Mouse (Mus musculus) myocyte (in vitro differentiated cells): ENCODE measurements around the gene Ptprm. TPM values are rescaled to one million over a fixed set of nuclear protein-coding genes. Genes with fewer than 3 reads are reported as not detected.

Experiments used
- H3K27me3 ChIP-seq: one replicate; pipeline ENCODE4 v1.6.1; 2011; ENCODE audit not compliant: control insufficient read depth, insufficient read depth, insufficient read length
- H3K36me3 ChIP-seq: one replicate; pipeline ENCODE4 v1.6.1; 2011; ENCODE audit not compliant: control insufficient read depth, insufficient read depth
- H3K4me2 ChIP-seq: one replicate; pipeline ENCODE4 v1.6.1; 2011; ENCODE audit warnings: low read depth, control low read depth
- H3K4me3 ChIP-seq: one replicate; pipeline ENCODE4 v1.5.1; 2011; ENCODE audit warnings: mild to moderate bottlenecking, control low read depth, moderate library complexity
- H3K79me2 ChIP-seq: one replicate; pipeline ENCODE4 v1.6.1; 2011; ENCODE audit not compliant: control insufficient read depth, insufficient read depth
- H3ac ChIP-seq: one replicate; pipeline ENCODE4 v1.6.1; 2011; ENCODE audit not compliant: control insufficient read depth, insufficient read length
- CEBPB ChIP-seq: IDR thresholded peaks from 2 replicates; pipeline ENCODE4 v1.6.1; 2011; ENCODE audit warnings: mild to moderate bottlenecking, moderate library complexity; ENCODE audit not compliant: poor library complexity, insufficient read depth, severe bottlenecking
- E2F4 ChIP-seq: IDR thresholded peaks from one replicate; pipeline ENCODE4 v1.6.1; 2011; ENCODE audit warnings: mild to moderate bottlenecking, control low read depth, moderate library complexity; ENCODE audit not compliant: insufficient read depth
- MAX ChIP-seq: IDR thresholded peaks from one replicate; pipeline ENCODE4 v1.6.1; 2011; ENCODE audit warnings: low read depth, mild to moderate bottlenecking, control low read depth
- MYOD1 ChIP-seq, 3 experiments: IDR thresholded peaks; one replicate each; pipeline ENCODE4 v1.6.1; 2011; ENCODE audit warnings: control low read depth in 2 of 3, low read depth in 2 of 3, mild to moderate bottlenecking in 2 of 3, moderate library complexity in 1 of 3; ENCODE audit not compliant: insufficient read length in 2 of 3, control insufficient read depth in 1 of 3
- MYOG ChIP-seq, 3 experiments: IDR thresholded peaks; one replicate each; pipeline ENCODE4 v1.6.1; 2011; ENCODE audit warnings: control low read depth in 2 of 3, low read depth in 2 of 3, mild to moderate bottlenecking in 2 of 3; ENCODE audit not compliant: insufficient read length in 2 of 3, control insufficient read depth in 1 of 3, insufficient read depth in 1 of 3
- POLR2A ChIP-seq: IDR thresholded peaks from one replicate; pipeline ENCODE4 v1.6.1; 2011; ENCODE audit warnings: low read depth, mild to moderate bottlenecking, control low read depth, moderate library complexity; ENCODE audit not compliant: insufficient read length
- POLR2AphosphoS2 ChIP-seq: IDR thresholded peaks from one replicate; pipeline ENCODE4 v1.6.1; 2011; ENCODE audit warnings: low read depth, control low read depth; ENCODE audit not compliant: insufficient read length
- REST ChIP-seq: IDR thresholded peaks from one replicate; pipeline ENCODE4 v1.6.1; 2011; ENCODE audit warnings: mild to moderate bottlenecking, control low read depth, moderate library complexity; ENCODE audit not compliant: insufficient read depth, insufficient read length
- SRF ChIP-seq: IDR thresholded peaks from one replicate; pipeline ENCODE4 v1.6.1; 2011; ENCODE audit warnings: low read depth; ENCODE audit not compliant: control insufficient read depth, insufficient read length
- TCF12 ChIP-seq: IDR thresholded peaks from one replicate; pipeline ENCODE4 v1.6.1; 2011; ENCODE audit warnings: mild to moderate bottlenecking, control low read depth; ENCODE audit not compliant: poor library complexity, insufficient read depth, severe bottlenecking
- TCF3 ChIP-seq: IDR thresholded peaks from one replicate; pipeline ENCODE4 v1.6.1; 2011; ENCODE audit warnings: low read depth, control low read depth; ENCODE audit not compliant: insufficient read length
- USF1 ChIP-seq: IDR thresholded peaks from one replicate; pipeline ENCODE4 v1.6.1; 2011; ENCODE audit warnings: low read depth, mild to moderate bottlenecking, control low read depth, moderate library complexity
- polyA plus RNA-seq: library from polyadenylated mRNA; unstranded; fragments of >200 nt; fragmentation: generic; extraction: Trizol; gene quantifications from one replicate; pipeline ENCODE4 v1.2.1, GENCODE M21; 2012; ENCODE audit warnings: missing spikeins

Gene Ptprm
- polyA plus RNA-seq, 1 experiment, result 6.5 TPM

- Histone ChIP-seq H3K4me3 (no peak overlapping the region), H3K4me2 (no peak overlapping the region), H3K36me3 (no peaks in the 10 kb centered on the region), H3K27me3 (no peaks in the 10 kb centered on the region), H3K79me2 (no peaks in the 10 kb centered on the region), H3ac (no peak overlapping the region)
- TF ChIP-seq MYOG (IDR thresholded peaks at IDR 0.05; ENCODE audit: control insufficient read depth in 1 of 3, insufficient read depth in 1 of 3, insufficient read length in 2 of 3, low read depth in 2 of 3) (no peak), TCF3 (no peak), SRF (no peak), USF1 (no peak)
These were observed 337.8 kb downstream of the Ptprm start for GRCm38 (mm10) chr17:67016501-67016900.

DNA sequence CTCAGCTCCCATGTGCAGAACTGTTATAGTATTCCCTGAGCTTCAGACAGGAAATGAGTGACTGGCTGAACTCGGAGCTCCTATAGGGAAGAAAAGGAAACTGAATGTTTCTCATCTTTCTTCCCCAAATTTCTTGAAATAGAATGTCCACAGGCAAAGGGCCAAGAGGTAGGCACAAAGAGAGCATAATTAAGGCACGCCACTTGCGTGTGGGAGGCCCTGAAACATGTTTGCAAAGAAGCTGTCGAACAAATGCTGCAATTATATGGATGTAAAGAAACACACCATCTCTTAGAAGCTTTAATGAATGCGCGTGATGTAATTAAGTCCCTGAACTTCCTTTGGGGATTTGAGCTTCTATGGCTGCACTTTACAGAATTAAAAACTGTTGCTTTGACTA is 341.0 kb downstream of the Ptprm start:
- no peak overlapping the region for H3K4me3 ChIP-seq
- H3ac ChIP-seq, result no peak overlapping the region
- TF ChIP-seq MYOG (IDR thresholded peaks at IDR 0.05; ENCODE audit: control insufficient read depth in 1 of 3, insufficient read depth in 1 of 3, insufficient read length in 2 of 3, low read depth in 2 of 3) (no peak), MAX (no peak), TCF12 (no peak)
- H3K79me2 ChIP-seq, result no peaks in the 10 kb centered on the region
- no peaks in the 10 kb centered on the region for H3K36me3 ChIP-seq
- H3K4me2 ChIP-seq, result no peak overlapping the region
- H3K27me3 ChIP-seq, result no peaks in the 10 kb centered on the region

DNA sequence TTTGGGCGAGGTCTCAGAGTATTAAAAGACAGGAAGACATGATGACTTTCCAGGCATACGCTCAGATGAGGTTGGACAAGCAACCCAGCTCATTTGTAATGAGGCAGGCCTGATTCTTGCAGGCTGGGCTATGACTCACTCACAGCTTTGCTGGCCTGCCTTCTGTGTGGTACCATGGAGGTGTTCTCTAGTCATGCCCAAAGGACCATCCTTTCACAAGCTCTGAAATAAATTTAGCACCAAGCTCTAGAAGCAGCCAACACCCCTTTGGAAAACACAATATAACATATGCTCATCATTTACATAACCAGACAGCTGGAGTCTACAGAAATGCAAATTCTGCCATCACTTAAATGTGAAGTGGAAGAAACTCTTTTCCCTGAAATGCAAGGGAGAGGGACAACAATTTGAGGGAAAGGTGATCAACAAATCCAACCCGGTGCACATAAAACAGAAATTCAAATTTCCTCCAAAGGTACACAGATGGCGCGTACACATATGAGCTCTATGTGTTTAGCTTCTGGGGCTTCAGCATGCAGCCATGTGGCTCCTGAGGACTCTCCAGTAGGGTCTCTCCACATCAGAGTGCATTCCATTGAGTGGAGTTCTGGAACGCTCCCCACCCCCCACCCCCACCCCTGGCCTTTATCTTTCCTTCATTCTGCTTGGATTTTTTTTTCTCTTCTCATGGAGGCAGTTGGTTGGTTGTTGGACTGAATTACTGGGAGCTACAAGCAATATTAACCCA is 342.2 kb downstream of the Ptprm start:
- no peaks in the 10 kb centered on the region for H3K36me3 ChIP-seq

DNA sequence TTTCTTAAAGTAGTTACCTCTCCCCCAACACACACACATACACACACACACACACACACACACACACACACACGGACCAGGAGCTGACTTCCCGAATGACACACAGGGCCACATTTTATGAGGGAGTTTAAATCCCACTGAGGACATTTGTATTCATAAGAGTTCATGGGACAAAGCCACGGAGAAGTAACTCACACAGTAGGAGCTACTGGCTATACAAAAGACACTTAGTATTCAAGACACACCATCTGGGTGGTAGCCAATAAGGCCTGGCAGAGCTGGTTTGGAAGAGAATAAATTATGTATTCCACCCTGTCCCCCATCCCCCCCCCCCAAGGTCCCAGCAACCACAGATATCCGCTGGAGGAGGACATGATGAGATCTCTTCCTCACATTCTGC is 344.1 kb downstream of the Ptprm start:
- Histone ChIP-seq H3K36me3 (no peaks in the 10 kb centered on the region), H3K79me2 (no peaks in the 10 kb centered on the region), H3ac (no peak overlapping the region), H3K4me2 (no peak overlapping the region), H3K4me3 (no peak overlapping the region), H3K27me3 (no peaks in the 10 kb centered on the region)
- TF ChIP-seq SRF, result no peak
- TF ChIP-seq TCF12, result no peak
- no peak for TF ChIP-seq MYOD1 (IDR thresholded peaks at IDR 0.05; ENCODE audit: control insufficient read depth in 1 of 3, insufficient read length in 2 of 3, low read depth in 2 of 3)
- TF ChIP-seq REST, result no peak
- TF ChIP-seq CEBPB, result no peak
- TF ChIP-seq MYOG (IDR thresholded peaks at IDR 0.05; ENCODE audit: control insufficient read depth in 1 of 3, insufficient read depth in 1 of 3, insufficient read length in 2 of 3, low read depth in 2 of 3), result no peak
- no peak for TF ChIP-seq TCF3
- no peak for TF ChIP-seq MAX

More for the DNA sequence above, 342.2 kb downstream of the Ptprm start:
- Histone ChIP-seq H3ac (no peak overlapping the region), H3K27me3 (no peaks in the 10 kb centered on the region), H3K4me3 (no peak overlapping the region), H3K4me2 (no peak overlapping the region), H3K79me2 (no peaks in the 10 kb centered on the region)
- TF ChIP-seq CEBPB (no peak), MYOG (IDR thresholded peaks at IDR 0.05; ENCODE audit: control insufficient read depth in 1 of 3, insufficient read depth in 1 of 3, insufficient read length in 2 of 3, low read depth in 2 of 3) (no peak), POLR2A (no peak), REST (no peak), SRF (no peak)

DNA sequence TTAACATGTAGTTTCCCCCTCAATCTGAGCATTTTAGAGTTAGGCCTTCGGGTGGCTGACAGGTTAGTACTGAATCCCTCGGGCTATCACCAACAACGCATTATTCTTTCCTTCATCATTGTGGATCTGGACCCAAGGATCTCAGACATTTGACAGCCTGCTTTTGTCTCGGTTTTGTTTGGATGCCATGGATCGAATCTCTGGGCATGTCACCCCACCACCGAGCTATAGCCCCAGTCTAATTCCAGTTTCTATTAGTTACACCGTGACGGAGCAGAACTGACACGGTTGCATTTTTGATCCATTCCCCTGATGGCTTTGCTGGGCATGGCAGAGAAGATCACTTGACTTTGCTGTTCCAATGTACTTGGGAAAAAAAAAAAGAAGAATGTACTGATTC is 346.1 kb downstream of the Ptprm start:
- H3K27me3 ChIP-seq, result no peaks in the 10 kb centered on the region
- no peak overlapping the region for H3ac ChIP-seq
- no peak overlapping the region for H3K4me3 ChIP-seq
- no peak overlapping the region for H3K4me2 ChIP-seq
- no peak for TF ChIP-seq MAX
- no peak for TF ChIP-seq USF1
- TF ChIP-seq E2F4, result no peak
- TF ChIP-seq SRF, result no peak
- no peak for TF ChIP-seq REST
- TF ChIP-seq POLR2A, result no peak
- TF ChIP-seq TCF3, result no peak
- no peak for TF ChIP-seq MYOG (IDR thresholded peaks at IDR 0.05; ENCODE audit: control insufficient read depth in 1 of 3, insufficient read depth in 1 of 3, insufficient read length in 2 of 3, low read depth in 2 of 3)
- TF ChIP-seq POLR2AphosphoS2, result no peak
- H3K79me2 ChIP-seq, result no peaks in the 10 kb centered on the region
- H3K36me3 ChIP-seq, result no peaks in the 10 kb centered on the region
